Mouse (Mus musculus): ENCODE data around the gene Med28.

- no peak for TF ChIP-seq POLR2A (IDR thresholded peaks at IDR 0.05; ENCODE audit: control insufficient read depth, low read depth, low read length)
- no peak for TF ChIP-seq CTCF (IDR thresholded peaks at IDR 0.05; ENCODE audit: control insufficient read depth, insufficient read depth, insufficient replicate concordance, low read depth, low read length)
Observed at GRCm38 (mm10) chr5:45521601-45522000, 1.6 kb downstream of the Med28 start.
